Mouse (Mus musculus) cerebellum, adult 2 months (tissue): Measurements from ENCODE around the gene Insrr.

ENCODE experiments used
- CTCF ChIP-seq: fragments of 200-500 bp; IDR thresholded peaks from 2 replicates; pipeline ENCODE4 v1.5.1; 2011; ENCODE audit warnings: low read depth, mild to moderate bottlenecking, control low read depth, low read length, moderate library complexity, borderline replicate concordance; ENCODE audit not compliant: insufficient read depth
- POLR2A ChIP-seq: fragments of 200-500 bp; IDR thresholded peaks from 2 replicates; pipeline ENCODE4 v1.6.1; 2011; ENCODE audit warnings: low read length, control low read depth, borderline replicate concordance; ENCODE audit not compliant: insufficient read depth

- TF ChIP-seq POLR2A (no peak), CTCF (no peak)
Measured at GRCm38 (mm10) chr3:87766284-87766667, 30.5 kb upstream of the Insrr start.
